Mouse (Mus musculus) frontal cortex, adult (tissue): ENCODE results near the gene Sdcbp2.

Experiments
- ATAC-seq: cut with Nextera tagmentation; 2 replicates; pipeline ENCODE4 v1.9.2; 2017; ENCODE audit warnings: mild to moderate bottlenecking, moderate library complexity, mixed read lengths; ENCODE audit not compliant: low TSS enrichment

Sdcbp2 gene

GRCm38 (mm10) chr2:151571873-151572700 lies at the start of gene Sdcbp2:
Gene Sdcbp2 (plus strand): TSS chr2:151572622.
- ATAC-seq: no peak

- ATAC-seq: peak; percentile 76
Observed at GRCm38 (mm10) chr2:151524324-151525041, 47.9 kb upstream of the Sdcbp2 start.

- ATAC-seq: no peak
Observed at GRCm38 (mm10) chr2:151525520-151525919, 46.9 kb upstream of the Sdcbp2 start.

- no peak for ATAC-seq
Observed at GRCm38 (mm10) chr2:151528066-151528465, 44.4 kb upstream of the Sdcbp2 start.

GRCm38 (mm10) chr2:151529169-151529568 lies 43.3 kb upstream of the Sdcbp2 start:
- no peak for ATAC-seq

- ATAC-seq: no peak
Observed at GRCm38 (mm10) chr2:151530378-151531230, 41.8 kb upstream of the Sdcbp2 start.

- ATAC-seq: peak; percentile 52; the same call in 1 of the 2 replicates
Observed at GRCm38 (mm10) chr2:151533632-151534031, 38.8 kb upstream of the Sdcbp2 start.

GRCm38 (mm10) chr2:151535961-151536617 lies 36.3 kb upstream of the Sdcbp2 start:
- peak; percentile 69 for ATAC-seq

GRCm38 (mm10) chr2:151536618-151536974 lies 35.8 kb upstream of the Sdcbp2 start:
- peak; percentile 18; the same call in 1 of the 2 replicates for ATAC-seq

- peak; percentile 44; the same call in 1 of the 2 replicates for ATAC-seq
Observed at GRCm38 (mm10) chr2:151538646-151539045, 33.8 kb upstream of the Sdcbp2 start.

- peak; percentile 89 for ATAC-seq
Observed at GRCm38 (mm10) chr2:151542323-151543062, 29.9 kb upstream of the Sdcbp2 start, which contains the start of gene Fkbp1a. Gene Fkbp1a (plus strand): TSS chr2:151542483.

GRCm38 (mm10) chr2:151543063-151543895 lies 29.1 kb upstream of the Sdcbp2 start:
- ATAC-seq: peak; percentile 12; the same call in 1 of the 2 replicates

GRCm38 (mm10) chr2:151544673-151545072 lies 27.7 kb upstream of the Sdcbp2 start:
- ATAC-seq: no peak

GRCm38 (mm10) chr2:151546571-151546970 lies 25.9 kb upstream of the Sdcbp2 start:
- ATAC-seq: no peak

GRCm38 (mm10) chr2:151549615-151550121 lies 22.8 kb upstream of the Sdcbp2 start:
- no peak for ATAC-seq

- ATAC-seq: no peak
Observed at GRCm38 (mm10) chr2:151562930-151563921, 9.2 kb upstream of the Sdcbp2 start.

- ATAC-seq: no peak
Observed at GRCm38 (mm10) chr2:151564006-151564405, 8.4 kb upstream of the Sdcbp2 start.

GRCm38 (mm10) chr2:151564986-151565385 lies 7.4 kb upstream of the Sdcbp2 start:
- ATAC-seq: peak; percentile 15
